Mouse (Mus musculus) left cerebral cortex, postnatal 25 days (tissue): Measurements from ENCODE around the gene Mapk9. TPM values are rescaled to one million over a fixed set of nuclear protein-coding genes. Genes with fewer than 3 reads are reported as not detected.

Experiments used
- DNase-seq, 2 experiments: peaks; one replicate each; pipeline ENCODE4 v3.0.0; 2022; ENCODE audit warnings: low spot score in 2 of 2, mixed read lengths in 1 of 2
- intact Hi-C: fragments of 180-260 bp; cut with DNase I; formaldehyde crosslinking; loops from one replicate; pipeline ENCODE4 v1.15.1; 2025
- microRNA-seq, 2 experiments: library from miRNA; unstranded; fragments of <30 nt; microRNA quantifications; one replicate each; pipeline ENCODE4 v1.2.0; 2022
- total RNA-seq, 2 experiments: library from RNA; stranded (reverse); gene quantifications; 2 replicates each; pipeline ENCODE4 v1.2.3; 2021

The Mapk9 gene
- total RNA-seq, 2 experiments from 2014 or later = 212 to 231 TPM

DNA sequence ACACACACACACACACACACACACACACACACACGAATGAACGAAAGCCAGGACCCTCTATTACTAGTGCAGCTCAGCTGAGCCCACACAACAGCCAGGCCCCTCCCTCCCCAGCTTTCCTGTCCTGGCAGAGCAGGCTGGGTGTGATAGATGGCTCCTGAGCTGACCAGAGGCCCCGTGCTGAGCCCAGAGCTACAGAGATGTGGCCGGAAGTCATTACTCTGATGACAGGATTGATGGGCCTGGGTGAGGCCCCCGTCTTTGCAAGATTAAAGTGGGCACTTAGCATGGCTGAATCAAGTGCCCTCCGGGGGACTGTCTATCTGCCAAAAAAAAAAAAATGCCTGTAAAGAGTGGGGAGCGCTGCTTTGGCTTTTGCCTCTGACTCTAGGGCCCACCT is 85.3 kb downstream of the Mapk9 start:
- no peak for DNase-seq
- intact Hi-C loops = no loop called here

DNA sequence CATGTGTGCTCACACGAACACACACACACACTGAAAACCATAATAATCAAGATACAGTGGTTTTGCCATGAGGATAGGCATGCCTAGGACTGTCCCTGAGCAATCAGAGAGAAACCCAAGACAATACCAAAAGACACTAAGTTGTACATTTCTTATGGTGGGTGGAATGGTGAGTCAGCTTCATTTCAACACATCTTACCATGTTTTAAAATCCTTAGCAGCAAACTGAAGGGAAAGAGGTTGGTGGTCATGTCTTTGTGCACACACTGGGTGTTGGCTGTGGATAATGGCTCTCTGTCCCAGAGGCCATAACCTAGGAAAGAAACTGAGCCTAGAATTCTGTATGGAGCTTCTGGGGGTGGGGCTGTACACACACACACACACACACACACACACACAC is 87.3 kb downstream of the Mapk9 start:
- intact Hi-C loops = no loop called here
- DNase-seq = peak in 1 of 2 experiments; percentile 63

DNA sequence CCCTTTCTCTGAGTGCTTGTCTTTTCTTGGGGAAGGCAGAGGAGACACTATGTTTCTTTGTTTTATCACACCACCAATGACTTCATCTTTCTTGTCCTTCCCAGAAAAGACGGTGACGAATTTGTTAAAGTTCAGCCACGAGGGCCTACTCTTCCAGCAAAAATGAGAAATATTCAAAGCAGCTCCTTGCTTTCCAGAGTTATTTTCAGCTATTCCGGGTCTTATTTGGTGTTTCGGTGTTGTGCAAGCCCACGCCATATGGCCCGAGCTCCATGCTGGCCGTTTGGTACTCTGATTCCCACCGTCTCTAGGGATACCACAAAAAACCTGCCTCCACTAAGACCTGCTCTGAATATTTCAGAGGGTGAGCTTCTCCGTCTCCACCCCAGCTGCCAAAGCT is 87.8 kb downstream of the Mapk9 start:
- intact Hi-C loops = no loop called here
- DNase-seq = peak in 1 of 2 experiments; percentile 91

Small RNAs within 50 kb of the gene (microRNA-seq; reads per million reads assigned to microRNA genes)
- gene Gm23492 = 0 reads per million in 2 experiments

Other genes starting within 250 kb of the Mapk9 start
- gene Flt4, start 237.5 kb upstream of the Mapk9 start, total RNA-seq = 1 to 10 TPM; 2.3 to 2.6 TPM
- under 1 TPM in 1 of 2 experiments, not detected in 1; 0.78 TPM for gene Scgb3a1, start 183.1 kb upstream of the Mapk9 start, total RNA-seq
- gene Cnot6, start 134.0 kb upstream of the Mapk9 start, total RNA-seq = 10 to 100 TPM; 44.7 to 51.6 TPM
- gene Gfpt2, start 52.6 kb upstream of the Mapk9 start, total RNA-seq = 10 to 100 TPM in 1 of 2 experiments, 1 to 10 TPM in 1; 6.0 to 10.1 TPM
- 10 to 100 TPM; 36.6 to 46.4 TPM for gene Rasgef1c, start 55.1 kb downstream of the Mapk9 start, total RNA-seq
- gene Rnf130, start 178.6 kb downstream of the Mapk9 start, total RNA-seq = 10 to 100 TPM; 97.9 to 99.0 TPM